Mouse (Mus musculus) kidney, postnatal 36 days (tissue): ENCODE results near the gene Gmpr.
A peak's percentile ranks its signal among the peaks of the same experiment; 100 is the strongest.

ENCODE experiments used
- DNase-seq, 2 experiments: peaks; one replicate each; pipeline ENCODE4 v3.0.0; 2021 to 2022; ENCODE audit warnings: mixed read lengths in 2 of 2

The Gmpr gene

DNA sequence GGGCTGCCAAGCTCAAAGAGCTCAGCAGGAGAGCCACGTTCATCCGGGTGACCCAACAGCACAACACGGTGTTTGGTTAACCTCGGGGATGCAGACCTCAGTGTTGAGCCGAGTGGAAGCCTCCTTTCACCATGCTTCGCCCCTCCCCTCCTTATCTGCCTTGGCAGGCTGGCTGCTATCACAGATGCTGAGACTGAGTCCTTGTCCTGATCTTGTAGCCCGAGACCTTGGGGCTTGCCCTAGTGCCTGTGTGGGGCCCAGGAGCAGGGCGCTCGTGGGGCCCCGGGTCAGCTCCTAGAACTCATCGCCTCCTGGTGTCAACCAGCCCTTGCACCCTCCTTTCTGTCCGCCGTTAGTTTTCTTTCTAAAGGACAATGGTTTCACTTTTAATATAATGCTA is 38.7 kb downstream of the Gmpr start:
- DNase-seq = no peak

GRCm38 (mm10) chr13:45546946-45547345 is 39.7 kb downstream of the Gmpr start:
- DNase-seq = no peak

- DNase-seq = no peak
Observed at GRCm38 (mm10) chr13:45547549-45547948, 40.3 kb downstream of the Gmpr start.

DNA sequence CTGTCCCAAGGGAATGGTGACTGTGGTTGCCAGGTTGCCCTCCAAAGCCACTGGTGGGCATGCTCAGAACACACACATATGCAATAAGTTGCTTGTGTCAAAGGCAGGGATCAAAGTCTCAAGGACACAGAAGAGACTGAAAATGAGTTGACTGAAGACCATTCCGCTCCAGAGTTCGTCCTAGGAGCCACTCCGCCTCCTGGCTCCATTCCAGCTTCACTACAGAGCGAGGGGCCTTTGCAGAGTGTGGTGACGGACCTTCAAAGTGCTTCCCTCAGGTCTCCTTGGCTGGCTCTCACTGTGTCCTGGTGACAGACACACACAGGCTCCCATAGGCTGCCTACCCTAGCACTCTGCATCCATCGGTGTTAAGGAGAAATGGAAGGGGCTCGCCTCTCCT is 46.4 kb downstream of the Gmpr start:
- peak; percentile 59 to 77 for DNase-seq

GRCm38 (mm10) chr13:45558367-45558766 is 51.1 kb downstream of the Gmpr start:
- DNase-seq = no peak

GRCm38 (mm10) chr13:45559258-45559657 is 52.0 kb downstream of the Gmpr start:
- DNase-seq = no peak

- DNase-seq = peak in 1 of 2 experiments; percentile 53
Observed at GRCm38 (mm10) chr13:45560543-45560942, 53.3 kb downstream of the Gmpr start.

DNA sequence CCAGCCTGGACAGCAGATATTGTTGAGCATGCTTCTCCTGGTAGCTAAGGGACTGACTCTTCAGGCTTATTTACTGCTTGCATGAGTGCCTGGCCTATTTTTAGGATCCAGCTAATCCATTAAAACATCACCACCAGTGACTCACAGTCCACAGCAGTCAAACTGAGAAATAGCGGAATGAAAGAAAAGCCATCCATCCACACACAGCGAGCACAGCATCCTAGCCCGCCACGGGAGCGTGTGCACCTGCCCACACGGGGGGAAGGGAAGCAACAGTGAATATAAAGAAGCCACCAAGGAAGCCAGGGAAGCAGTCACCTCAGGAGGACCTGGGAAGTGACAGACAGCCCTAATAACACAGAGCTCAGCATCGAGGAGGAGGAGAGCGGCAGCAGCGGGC is 54.8 kb downstream of the Gmpr start:
- no peak for DNase-seq

DNA sequence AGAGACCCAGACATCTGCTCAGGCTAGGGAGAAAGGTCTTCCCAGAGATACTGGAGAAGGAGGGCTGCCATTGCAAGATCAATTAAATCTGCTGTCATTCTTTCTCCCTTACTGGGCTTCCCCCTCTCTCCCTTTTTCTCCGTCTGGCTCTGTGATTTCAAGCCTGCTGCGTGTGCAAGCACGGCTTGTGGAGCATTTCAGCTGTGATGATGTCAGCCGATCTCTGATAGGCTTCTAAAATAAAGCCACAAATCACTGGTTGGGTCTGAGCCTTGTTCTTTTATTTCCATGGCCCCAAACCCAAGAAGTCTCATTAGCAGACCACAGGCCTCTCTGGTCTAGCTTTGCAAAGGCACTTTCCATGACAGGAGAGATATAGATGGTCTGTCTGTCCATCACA is 57.7 kb downstream of the Gmpr start:
- DNase-seq = no peak

GRCm38 (mm10) chr13:45569932-45570331 is 62.7 kb downstream of the Gmpr start:
- no peak for DNase-seq

- peak; percentile 77 to 89 for DNase-seq
Observed at GRCm38 (mm10) chr13:45571795-45572262, 64.6 kb downstream of the Gmpr start.

DNA sequence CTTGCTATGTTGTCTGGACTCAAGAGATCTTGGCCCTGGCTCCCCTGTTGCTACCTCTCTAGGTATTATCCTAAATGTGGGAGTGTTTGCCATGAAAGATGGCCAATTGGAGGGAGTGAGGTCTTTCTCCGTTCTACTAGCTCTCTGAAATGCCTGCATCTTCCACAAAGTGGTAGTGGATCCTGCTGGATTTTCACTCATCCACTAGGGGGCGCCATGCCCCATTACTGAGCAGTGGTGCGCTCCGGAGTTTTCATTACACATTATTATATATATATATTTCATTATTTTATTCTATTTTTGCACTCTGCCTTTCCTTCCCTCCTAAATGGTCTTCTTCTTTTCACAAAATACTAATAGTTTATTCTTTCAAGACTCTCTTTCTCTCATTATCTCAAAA is 65.5 kb downstream of the Gmpr start:
- DNase-seq = peak; percentile 49 to 86

DNA sequence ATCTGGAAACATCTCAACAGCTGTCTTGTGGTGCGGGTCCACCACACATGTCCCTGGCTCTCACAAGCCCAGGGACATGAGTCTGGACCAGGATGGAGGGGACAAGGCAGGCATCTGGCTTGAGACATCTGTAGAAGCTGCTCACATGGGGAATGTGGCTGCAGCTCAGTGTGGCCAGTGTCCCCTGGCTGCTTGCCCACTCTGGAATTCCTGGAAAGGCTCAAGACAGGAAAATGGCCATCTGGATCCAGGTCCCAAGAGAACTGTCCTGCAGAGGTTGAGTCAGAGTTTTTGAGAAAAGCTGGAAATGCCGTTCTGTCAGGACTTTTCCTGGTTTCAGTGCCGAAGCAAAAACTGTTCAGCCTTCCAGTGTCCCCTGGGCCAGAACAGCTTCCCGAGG is 68.9 kb downstream of the Gmpr start:
- peak; percentile 90 to 91 for DNase-seq

GRCm38 (mm10) chr13:45577366-45577765 is 70.1 kb downstream of the Gmpr start:
- no peak for DNase-seq

DNA sequence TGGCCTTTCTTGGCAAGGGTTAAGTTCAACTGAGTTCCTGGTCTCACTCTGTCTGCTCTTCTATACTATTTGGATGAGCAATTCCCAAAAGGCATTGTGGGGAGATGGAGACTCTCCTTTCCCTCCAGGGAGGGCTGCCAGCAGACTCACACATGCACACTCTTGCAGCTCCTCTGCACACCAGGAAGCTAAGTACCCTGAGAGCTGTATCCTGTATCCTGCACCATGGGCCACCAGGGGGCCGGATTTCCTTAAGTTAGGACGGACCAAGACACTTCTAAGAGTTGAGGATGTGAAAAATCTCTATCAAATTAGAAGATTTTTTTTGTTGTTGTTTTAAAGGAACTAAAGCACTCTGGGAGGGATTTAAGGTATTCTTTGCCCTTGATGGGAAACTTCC is 70.5 kb downstream of the Gmpr start:
- peak; percentile 81 to 85 for DNase-seq

DNA sequence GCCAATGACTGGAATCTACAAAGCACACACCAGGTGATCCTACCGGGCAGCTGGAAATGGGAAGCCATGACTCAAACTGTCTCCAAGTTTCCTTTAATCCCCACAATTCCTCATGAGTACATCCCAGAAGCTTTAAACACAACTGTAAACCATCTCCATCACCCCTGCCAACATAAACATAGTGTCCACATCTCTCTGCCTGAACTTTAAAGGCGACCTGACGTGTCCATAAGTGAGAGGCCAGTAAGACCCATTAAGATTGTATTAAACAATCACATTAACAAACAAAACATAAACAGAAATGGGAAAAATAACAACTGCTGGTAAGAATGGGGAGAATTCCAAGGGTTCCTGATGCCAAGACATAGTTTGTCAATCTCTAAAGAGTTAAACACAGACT is 72.5 kb downstream of the Gmpr start:
- DNase-seq = no peak

GRCm38 (mm10) chr13:45582294-45582693 is 75.0 kb downstream of the Gmpr start:
- no peak for DNase-seq

- peak in 1 of 2 experiments; percentile 30 for DNase-seq
Observed at GRCm38 (mm10) chr13:45583061-45583460, 75.8 kb downstream of the Gmpr start.

- no peak for DNase-seq
Observed at GRCm38 (mm10) chr13:45590898-45591297, 83.7 kb downstream of the Gmpr start.

- no peak for DNase-seq
Observed at GRCm38 (mm10) chr13:45593914-45594313, 86.7 kb downstream of the Gmpr start.

DNA sequence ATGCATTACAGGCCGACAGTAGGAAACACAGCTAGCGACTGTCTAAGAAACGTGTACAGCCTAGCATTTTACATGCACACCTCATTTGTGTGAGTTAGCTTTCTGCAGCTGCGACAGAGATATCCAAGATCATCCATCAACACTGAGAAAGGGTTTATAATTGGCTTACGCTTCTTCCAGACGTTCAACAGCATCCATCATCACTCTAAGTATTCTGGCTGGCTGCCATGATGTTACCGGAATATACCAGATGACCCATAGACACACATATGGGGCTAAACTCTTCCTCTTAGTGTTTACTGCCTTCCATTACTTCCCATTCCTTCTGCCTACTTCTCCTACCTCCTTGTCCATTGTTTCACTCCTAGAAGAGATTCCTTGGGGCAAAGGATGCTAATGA is 88.2 kb downstream of the Gmpr start:
- no peak for DNase-seq

DNA sequence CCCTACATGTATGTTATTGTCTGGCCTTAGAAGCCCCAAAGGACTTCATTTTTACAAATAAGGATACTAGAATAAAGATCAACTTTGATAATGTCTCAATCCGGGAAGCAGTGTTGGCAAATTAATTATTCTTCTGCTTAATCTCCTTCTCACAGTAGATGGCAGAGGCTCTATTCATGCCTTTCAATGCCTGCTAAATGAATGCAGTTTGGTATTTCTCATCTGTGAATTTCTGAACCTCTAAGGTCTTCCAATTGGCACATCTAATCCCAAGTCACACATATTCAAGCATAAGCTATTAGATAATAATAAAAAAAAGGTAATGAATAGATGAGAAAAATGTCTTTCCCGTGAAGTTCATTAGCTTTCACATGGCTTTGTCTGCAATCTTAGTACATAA is 92.6 kb downstream of the Gmpr start:
- DNase-seq = no peak

GRCm38 (mm10) chr13:45600443-45600842 is 93.2 kb downstream of the Gmpr start:
- DNase-seq = no peak
